Mouse (Mus musculus): ENCODE measurements around the gene Bcl2l12. TPM values are rescaled to one million over a fixed set of nuclear protein-coding genes. Genes with fewer than 3 reads are reported as not detected.

Gene Bcl2l12
- polyA plus RNA-seq, 1 experiment from 2014 or later: 62.2 TPM

DNA sequence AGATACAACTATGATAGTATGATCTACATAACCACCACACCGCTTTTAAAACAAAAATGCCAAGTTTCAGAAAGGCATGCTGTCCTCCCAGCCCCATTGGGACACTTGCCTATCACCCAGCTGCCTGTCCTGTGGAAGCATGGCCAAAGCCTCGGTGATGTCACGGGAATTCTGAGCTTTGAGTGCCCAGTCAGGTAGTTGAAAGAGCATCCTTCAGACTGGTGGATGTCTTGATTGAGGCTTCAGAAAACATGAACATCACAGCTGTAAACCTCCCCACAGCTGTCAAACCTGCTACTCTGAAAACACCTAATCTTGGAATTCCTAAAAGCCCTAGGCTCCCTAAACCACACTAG is 15.6 kb upstream of the Bcl2l12 start:
- Histone ChIP-seq H3K4me2 (no peak overlapping the region), H3K4me1 (ENCODE audit: control insufficient read depth, insufficient read depth, low read length) (peaks cover 17% of the 10 kb centered on the region), H3K27me3 (ENCODE audit: control insufficient read depth, insufficient read depth, low read length) (no peaks in the 10 kb centered on the region), H3K36me3 (ENCODE audit: control insufficient read depth, insufficient read depth, low read length) (peaks cover 21% of the 10 kb centered on the region), H3K27ac (ENCODE audit: low read depth, low read length) (no peak overlapping the region), H3K9me3 (ENCODE audit: control insufficient read depth, low read length) (no peaks in the 10 kb centered on the region), H3K4me3 (ENCODE audit: low read depth, low read length) (no peak overlapping the region), H3K9ac (ENCODE audit: low read length) (no peak overlapping the region)
- DNase-seq (ENCODE audit: low spot score, missing footprints) (no peak), ATAC-seq (ENCODE audit: low FRiP score) (no peak)
- WGBS: 97% methylated on average over 3 of the region's 3 CpGs

DNA sequence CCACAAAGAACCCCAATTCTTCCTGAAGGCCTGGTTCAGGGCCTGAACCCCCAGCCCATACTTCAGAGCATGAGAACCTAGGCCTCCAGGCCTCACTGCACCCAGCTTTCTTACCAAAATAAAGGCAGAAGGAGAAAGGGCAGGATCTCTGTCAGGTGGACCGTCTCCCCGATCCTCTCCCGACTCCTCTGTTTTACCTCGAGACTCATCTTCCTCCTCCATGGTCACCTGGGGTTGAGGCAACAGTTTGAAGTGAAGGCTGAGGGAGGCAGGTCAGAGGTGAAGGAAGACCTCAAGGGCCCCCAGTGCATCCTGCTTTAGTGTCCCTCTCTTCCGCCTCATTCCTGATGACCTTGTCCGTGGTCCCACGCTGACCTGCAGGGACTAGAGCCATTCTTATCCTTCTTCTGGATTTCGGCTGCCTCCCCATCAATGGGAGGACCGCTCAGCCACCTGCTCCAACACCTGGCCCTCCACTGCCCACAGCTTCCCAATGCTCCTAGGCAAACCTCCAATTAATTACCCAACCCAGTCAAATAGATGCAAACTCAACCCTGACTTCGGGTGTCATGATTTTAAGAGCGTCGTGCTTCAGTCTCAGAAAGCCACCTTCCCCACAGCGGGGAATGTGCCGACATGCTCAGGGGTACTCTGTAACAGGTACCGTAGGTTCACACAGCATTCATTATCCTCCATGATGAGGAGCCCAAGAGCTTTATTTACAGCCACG is 15.0 kb upstream of the Bcl2l12 start:
- Histone ChIP-seq H3K9ac (ENCODE audit: low read length) (no peak overlapping the region), H3K4me1 (ENCODE audit: control insufficient read depth, insufficient read depth, low read length) (peaks cover 17% of the 10 kb centered on the region), H3K36me3 (ENCODE audit: control insufficient read depth, insufficient read depth, low read length) (peaks cover 21% of the 10 kb centered on the region), H3K9me3 (ENCODE audit: control insufficient read depth, low read length) (no peaks in the 10 kb centered on the region), H3K27me3 (ENCODE audit: control insufficient read depth, insufficient read depth, low read length) (no peaks in the 10 kb centered on the region), H3K27ac (ENCODE audit: low read depth, low read length) (no peak overlapping the region), H3K4me2 (no peak overlapping the region), H3K4me3 (ENCODE audit: low read depth, low read length) (no peak overlapping the region)
- 97% methylated on average over 16 of the region's 16 CpGs for WGBS
- ATAC-seq (ENCODE audit: low FRiP score) (no peak), DNase-seq (ENCODE audit: low spot score, missing footprints) (no peak)

DNA sequence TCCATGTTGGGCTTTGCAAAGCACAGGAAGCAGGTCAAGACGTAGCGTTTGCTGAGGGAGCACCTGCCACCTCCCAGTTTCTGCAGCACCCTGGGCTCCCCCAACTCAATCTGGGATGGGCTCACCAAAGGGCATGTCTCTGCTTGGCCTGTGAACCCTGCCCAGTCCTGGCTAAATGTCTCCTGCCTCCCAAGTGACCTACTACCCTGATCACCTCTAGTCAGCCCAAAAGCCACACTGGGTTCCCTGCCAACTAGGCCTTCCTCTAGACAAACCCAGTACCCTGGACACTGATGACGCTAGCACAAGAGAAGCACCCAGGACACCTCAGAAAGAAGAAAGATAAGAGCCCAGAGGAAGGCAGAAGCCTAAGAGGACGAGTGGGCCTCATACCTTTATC is 14.3 kb upstream of the Bcl2l12 start:
- Histone ChIP-seq H3K27me3 (ENCODE audit: control insufficient read depth, insufficient read depth, low read length) (no peaks in the 10 kb centered on the region), H3K9ac (ENCODE audit: low read length) (no peak overlapping the region), H3K36me3 (ENCODE audit: control insufficient read depth, insufficient read depth, low read length) (peaks cover 28% of the 10 kb centered on the region), H3K27ac (ENCODE audit: low read depth, low read length) (no peak overlapping the region), H3K9me3 (ENCODE audit: control insufficient read depth, low read length) (no peaks in the 10 kb centered on the region), H3K4me1 (ENCODE audit: control insufficient read depth, insufficient read depth, low read length) (peaks cover 13% of the 10 kb centered on the region), H3K4me2 (no peak overlapping the region), H3K4me3 (ENCODE audit: low read depth, low read length) (no peak overlapping the region)
- 90% methylated on average over 4 of the region's 4 CpGs for WGBS
- ATAC-seq (ENCODE audit: low FRiP score): no peak
- DNase-seq (ENCODE audit: low spot score, missing footprints): no peak

DNA sequence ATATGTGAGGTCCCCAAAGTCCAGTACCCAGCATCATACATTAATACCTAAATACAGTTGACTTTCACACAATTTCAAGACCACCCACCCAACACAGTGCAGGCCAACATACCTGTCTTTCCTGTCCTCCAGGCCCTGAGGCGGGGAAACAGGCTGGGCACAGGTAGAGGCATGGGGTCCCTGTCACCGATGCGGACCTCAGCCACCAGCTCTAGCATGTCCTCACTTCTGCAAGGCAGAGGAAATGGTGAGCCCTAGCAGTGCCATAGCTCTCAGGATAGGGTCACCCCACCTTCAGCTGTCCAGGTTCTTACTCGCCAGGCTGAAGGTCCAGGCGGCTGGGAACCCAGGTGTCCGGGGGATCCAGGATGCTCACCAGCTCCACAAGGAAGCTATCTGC is 13.5 kb upstream of the Bcl2l12 start:
- WGBS: 92% methylated on average over 6 of the region's 6 CpGs

DNA sequence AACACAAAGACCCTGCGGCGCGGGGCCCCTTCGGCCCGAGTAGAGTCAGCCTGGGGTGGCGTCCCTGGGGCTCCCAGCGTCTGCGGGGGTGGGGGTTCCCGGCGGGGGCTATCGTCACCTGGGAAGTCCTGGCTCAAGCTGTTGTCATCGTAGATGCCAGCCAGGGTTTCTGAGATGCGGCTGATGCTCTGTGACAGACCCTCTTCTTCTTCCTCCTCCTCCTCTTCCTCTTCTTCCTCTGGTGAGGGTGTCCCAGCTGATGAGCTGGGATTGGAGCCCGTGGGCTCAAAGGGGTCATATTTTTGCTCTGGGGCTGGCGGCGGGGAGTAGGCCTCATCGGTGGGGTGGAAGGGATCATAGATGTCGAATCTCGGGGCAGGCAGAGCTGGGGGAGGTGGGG is 9.9 kb upstream of the Bcl2l12 start:
- no peaks in the 10 kb centered on the region for H3K4me1 ChIP-seq (ENCODE audit: control insufficient read depth, insufficient read depth, low read length)
- DNase-seq (ENCODE audit: low spot score, missing footprints) (no peak), ATAC-seq (ENCODE audit: low FRiP score) (no peak)
- H3K4me2 ChIP-seq: no peak overlapping the region
- H3K27ac ChIP-seq (ENCODE audit: low read depth, low read length): no peak overlapping the region
- H3K36me3 ChIP-seq (ENCODE audit: control insufficient read depth, insufficient read depth, low read length): peaks cover 57% of the 10 kb centered on the region
- H3K9me3 ChIP-seq (ENCODE audit: control insufficient read depth, low read length): no peaks in the 10 kb centered on the region
- 94% methylated on average over 19 of the region's 19 CpGs for WGBS
- H3K9ac ChIP-seq (ENCODE audit: low read length): no peak overlapping the region
- no peak overlapping the region for H3K4me3 ChIP-seq (ENCODE audit: low read depth, low read length)
- H3K27me3 ChIP-seq (ENCODE audit: control insufficient read depth, insufficient read depth, low read length): no peaks in the 10 kb centered on the region

More for the DNA sequence above, 13.5 kb upstream of the Bcl2l12 start:
- ATAC-seq (ENCODE audit: low FRiP score): no peak
- no peak for DNase-seq (ENCODE audit: low spot score, missing footprints)
- Histone ChIP-seq H3K4me2 (no peak overlapping the region), H3K9me3 (ENCODE audit: control insufficient read depth, low read length) (no peaks in the 10 kb centered on the region), H3K27ac (ENCODE audit: low read depth, low read length) (no peak overlapping the region), H3K36me3 (ENCODE audit: control insufficient read depth, insufficient read depth, low read length) (peaks cover 35% of the 10 kb centered on the region), H3K4me3 (ENCODE audit: low read depth, low read length) (no peak overlapping the region), H3K4me1 (ENCODE audit: control insufficient read depth, insufficient read depth, low read length) (peaks cover 12% of the 10 kb centered on the region), H3K9ac (ENCODE audit: low read length) (no peak overlapping the region), H3K27me3 (ENCODE audit: control insufficient read depth, insufficient read depth, low read length) (no peaks in the 10 kb centered on the region)

DNA sequence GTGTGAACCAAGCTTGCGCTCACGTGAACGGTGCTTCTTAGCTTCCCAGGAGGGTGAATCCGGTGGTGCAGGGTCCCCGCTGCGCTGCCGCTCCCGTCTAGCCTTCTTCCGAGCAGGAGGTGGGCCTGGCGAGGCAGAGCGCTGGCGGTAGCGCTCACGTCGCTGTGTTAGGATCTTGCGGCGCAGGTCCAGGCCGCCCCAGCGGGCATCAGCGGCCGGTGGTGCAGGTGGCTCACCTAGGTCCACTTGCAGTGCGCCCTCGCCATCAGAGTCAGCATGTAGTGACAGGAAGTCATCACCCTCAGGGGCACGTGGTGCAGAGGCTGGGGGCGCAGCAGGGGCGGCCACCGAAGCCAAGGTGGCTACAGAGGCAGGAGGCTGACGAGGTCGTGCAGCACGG is 9.3 kb upstream of the Bcl2l12 start:
- WGBS: 91% methylated on average over 30 of the region's 30 CpGs
- Histone ChIP-seq H3K9ac (ENCODE audit: low read length) (no peak overlapping the region), H3K4me3 (ENCODE audit: low read depth, low read length) (no peak overlapping the region), H3K27ac (ENCODE audit: low read depth, low read length) (no peak overlapping the region), H3K36me3 (ENCODE audit: control insufficient read depth, insufficient read depth, low read length) (peaks cover 62% of the 10 kb centered on the region), H3K9me3 (ENCODE audit: control insufficient read depth, low read length) (no peaks in the 10 kb centered on the region), H3K27me3 (ENCODE audit: control insufficient read depth, insufficient read depth, low read length) (no peaks in the 10 kb centered on the region), H3K4me2 (no peak overlapping the region), H3K4me1 (ENCODE audit: control insufficient read depth, insufficient read depth, low read length) (no peaks in the 10 kb centered on the region)
- DNase-seq (ENCODE audit: low spot score, missing footprints): no peak
- ATAC-seq (ENCODE audit: low FRiP score): no peak

DNA sequence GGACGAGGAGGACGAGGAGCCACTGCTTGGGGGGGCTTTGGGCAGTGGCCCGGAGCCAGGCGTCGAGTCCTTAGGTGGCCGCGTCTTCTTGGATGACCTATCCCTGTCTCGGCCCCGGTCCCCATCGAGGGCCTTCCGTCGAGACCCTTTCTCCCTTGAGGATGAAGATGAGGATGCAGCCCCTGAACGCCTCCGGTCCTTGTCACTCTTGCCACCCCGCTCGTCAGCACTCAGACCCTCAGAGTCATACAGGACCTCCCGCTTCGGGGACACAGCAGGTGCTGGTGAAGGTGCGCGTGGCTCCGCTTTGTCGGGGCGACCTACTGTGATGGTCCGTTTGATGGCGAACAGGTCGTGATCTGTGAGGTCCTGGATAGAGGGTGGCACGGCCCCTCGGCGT is 8.6 kb upstream of the Bcl2l12 start:
- DNase-seq (ENCODE audit: low spot score, missing footprints) (no peak), ATAC-seq (ENCODE audit: low FRiP score) (no peak)
- Histone ChIP-seq H3K4me2 (no peak overlapping the region), H3K36me3 (ENCODE audit: control insufficient read depth, insufficient read depth, low read length) (peaks cover 62% of the 10 kb centered on the region), H3K27me3 (ENCODE audit: control insufficient read depth, insufficient read depth, low read length) (no peaks in the 10 kb centered on the region), H3K4me1 (ENCODE audit: control insufficient read depth, insufficient read depth, low read length) (no peaks in the 10 kb centered on the region), H3K9ac (ENCODE audit: low read length) (no peak overlapping the region), H3K27ac (ENCODE audit: low read depth, low read length) (no peak overlapping the region), H3K9me3 (ENCODE audit: control insufficient read depth, low read length) (no peaks in the 10 kb centered on the region), H3K4me3 (ENCODE audit: low read depth, low read length) (no peak overlapping the region)
- WGBS: 95% methylated on average over 29 of the region's 29 CpGs

DNA sequence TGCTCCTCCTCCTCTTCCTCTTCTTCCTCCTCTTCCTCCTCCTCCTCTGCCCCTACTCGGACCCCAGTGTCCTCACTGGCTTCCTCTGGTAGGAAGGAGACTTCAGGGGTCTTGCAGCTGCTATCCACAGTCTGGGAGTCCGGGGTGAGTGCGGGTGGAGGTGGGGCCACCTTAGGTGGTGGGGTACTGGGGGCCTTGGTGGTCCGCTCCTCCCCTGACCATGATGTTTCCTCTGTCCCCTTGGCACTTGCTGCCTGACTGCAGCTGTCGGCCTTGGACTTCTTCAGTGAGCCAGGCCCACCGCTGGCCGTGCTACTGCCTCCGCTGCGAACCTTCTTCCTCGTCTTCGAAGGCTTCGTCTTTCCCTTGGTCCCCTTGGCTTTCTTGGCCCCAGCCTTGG is 8.0 kb upstream of the Bcl2l12 start:
- Histone ChIP-seq H3K36me3 (ENCODE audit: control insufficient read depth, insufficient read depth, low read length) (peaks cover 63% of the 10 kb centered on the region), H3K9me3 (ENCODE audit: control insufficient read depth, low read length) (no peaks in the 10 kb centered on the region)
- 95% methylated on average over 12 of the region's 12 CpGs for WGBS

DNA sequence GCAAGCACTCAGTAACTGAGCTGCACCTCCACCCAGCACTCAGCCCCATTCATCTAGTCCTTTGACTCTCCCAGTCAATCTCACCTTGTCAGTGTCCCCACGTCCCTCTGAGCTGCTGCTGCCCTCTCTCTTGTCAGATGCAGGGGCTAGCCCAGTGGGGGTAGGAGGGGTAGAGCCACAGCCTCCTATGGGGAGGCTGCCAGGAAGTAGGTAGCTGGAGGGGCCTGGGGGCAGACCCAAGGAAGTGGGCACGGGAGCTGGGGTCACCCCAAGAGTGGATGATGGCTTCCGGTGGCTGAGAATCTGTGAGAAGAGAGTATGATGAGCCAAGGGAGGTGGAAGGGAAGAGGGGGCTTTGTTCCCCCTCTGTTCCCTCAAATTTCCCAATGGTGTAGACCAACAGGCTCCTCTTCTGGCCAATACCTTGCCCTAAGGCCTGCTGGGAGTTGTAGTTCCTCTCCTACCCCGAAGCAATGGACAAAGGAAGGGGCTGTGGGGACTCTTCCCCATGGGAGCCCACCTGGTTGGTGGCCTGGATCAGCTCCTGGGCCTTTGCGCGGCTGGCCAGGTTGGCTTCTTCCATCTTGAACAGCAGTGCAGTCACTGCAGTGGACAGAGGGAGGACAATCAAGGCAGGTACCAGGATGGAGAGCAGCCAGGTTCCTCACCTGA is 6.9 kb upstream of the Bcl2l12 start:
- no peak overlapping the region for H3K4me3 ChIP-seq (ENCODE audit: low read depth, low read length)

More for the DNA sequence above, 8.0 kb upstream of the Bcl2l12 start:
- no peak for DNase-seq (ENCODE audit: low spot score, missing footprints)
- ATAC-seq (ENCODE audit: low FRiP score): no peak
- H3K4me1 ChIP-seq (ENCODE audit: control insufficient read depth, insufficient read depth, low read length): no peaks in the 10 kb centered on the region
- no peak overlapping the region for H3K4me3 ChIP-seq (ENCODE audit: low read depth, low read length)
- no peak overlapping the region for H3K4me2 ChIP-seq
- H3K27ac ChIP-seq (ENCODE audit: low read depth, low read length): no peak overlapping the region
- H3K9ac ChIP-seq (ENCODE audit: low read length): no peak overlapping the region
- no peaks in the 10 kb centered on the region for H3K27me3 ChIP-seq (ENCODE audit: control insufficient read depth, insufficient read depth, low read length)

More for the DNA sequence above, 6.9 kb upstream of the Bcl2l12 start:
- Histone ChIP-seq H3K27me3 (ENCODE audit: control insufficient read depth, insufficient read depth, low read length) (no peaks in the 10 kb centered on the region), H3K4me2 (no peak overlapping the region), H3K9ac (ENCODE audit: low read length) (no peak overlapping the region), H3K36me3 (ENCODE audit: control insufficient read depth, insufficient read depth, low read length) (peaks cover 63% of the 10 kb centered on the region), H3K27ac (ENCODE audit: low read depth, low read length) (no peak overlapping the region), H3K4me1 (ENCODE audit: control insufficient read depth, insufficient read depth, low read length) (no peaks in the 10 kb centered on the region), H3K9me3 (ENCODE audit: control insufficient read depth, low read length) (no peaks in the 10 kb centered on the region)
- 91% methylated on average over 6 of the region's 6 CpGs for WGBS
- ATAC-seq (ENCODE audit: low FRiP score): no peak
- no peak for DNase-seq (ENCODE audit: low spot score, missing footprints)

All from midbrain, embryonic 11.5 days (tissue).